Mouse (Mus musculus) left cerebral cortex, postnatal 14 days (tissue): Measurements from ENCODE around the gene Casq2. TPM values are rescaled to one million over a fixed set of nuclear protein-coding genes. Genes with fewer than 3 reads are reported as not detected.

Source experiments
- DNase-seq, 2 experiments: peaks; one replicate each; pipeline ENCODE4 v3.0.0; 2021 to 2022; ENCODE audit warnings: low spot score in 2 of 2, mixed read lengths in 1 of 2
- intact Hi-C: fragments of 180-260 bp; cut with DNase I; formaldehyde crosslinking; loops from one replicate; pipeline ENCODE4 v1.15.1; 2025
- long read RNA-seq, 2 experiments: library from polyadenylated mRNA; stranded (forward); transcript quantifications; one replicate each; pipeline ENCODE4 v2.0.0; 2021
- total RNA-seq, 2 experiments: library from RNA; stranded (reverse); gene quantifications; 2 replicates each; pipeline ENCODE4 v1.2.3; 2021

Gene Casq2
- total RNA-seq: 1 to 10 TPM; 1.5 to 2.2 TPM
- long read RNA-seq, experiment 1, partial matches to known transcripts: 0 of 1 reads
- long read RNA-seq, experiment 1, other reads (novel, unspliced or antisense): 0 of 1 reads
- long read RNA-seq, experiment 2, partial matches to known transcripts: 0 of 1 reads
- long read RNA-seq, experiment 2, other reads (novel, unspliced or antisense): 0 of 1 reads

DNA sequence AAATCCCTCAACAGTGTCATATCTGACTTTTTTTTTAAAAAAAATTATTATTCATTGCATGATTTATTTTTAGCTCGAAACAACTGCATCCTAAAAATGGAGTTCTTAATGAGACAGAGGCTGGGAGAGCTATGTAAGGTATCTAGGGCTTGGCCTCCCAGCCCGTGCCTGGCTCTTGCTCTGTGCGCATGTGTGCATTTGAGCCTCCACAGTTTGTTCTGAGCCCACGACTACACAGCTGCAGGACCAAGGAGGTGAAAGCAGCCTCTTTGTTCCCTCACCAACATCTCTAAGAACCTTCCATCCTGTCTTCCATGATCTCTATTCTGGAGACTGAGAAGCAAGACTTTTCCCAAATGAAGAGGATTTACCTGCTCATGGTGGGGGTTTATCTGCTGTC is at the start of gene Casq2:
Gene Casq2, plus strand, starts transcription at position 133 of the 400 bp plus-strand sequence.
- intact Hi-C loops: no loop called here
- no peak for DNase-seq

DNA sequence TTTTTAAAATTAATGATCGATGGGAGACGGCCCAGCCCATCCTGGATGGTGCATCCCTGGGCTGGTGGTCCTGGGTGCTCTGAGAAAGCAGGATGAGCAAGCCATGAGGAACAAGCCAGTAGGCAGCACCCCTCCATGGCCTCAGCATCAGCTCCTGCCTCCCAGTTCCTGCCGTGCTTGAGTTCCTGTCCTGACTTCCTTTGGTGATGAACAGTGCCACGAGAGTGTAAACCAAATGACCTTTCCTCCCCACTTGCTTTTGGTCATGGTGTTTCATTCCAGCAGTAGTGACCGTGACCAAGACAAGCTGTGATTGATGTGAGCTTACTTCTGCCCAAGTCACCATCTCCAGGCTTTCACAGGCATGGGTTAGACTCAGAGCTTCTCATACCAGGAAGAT is 48.4 kb upstream of the Casq2 start:
- no peak for DNase-seq
- intact Hi-C loops: no loop called here

DNA sequence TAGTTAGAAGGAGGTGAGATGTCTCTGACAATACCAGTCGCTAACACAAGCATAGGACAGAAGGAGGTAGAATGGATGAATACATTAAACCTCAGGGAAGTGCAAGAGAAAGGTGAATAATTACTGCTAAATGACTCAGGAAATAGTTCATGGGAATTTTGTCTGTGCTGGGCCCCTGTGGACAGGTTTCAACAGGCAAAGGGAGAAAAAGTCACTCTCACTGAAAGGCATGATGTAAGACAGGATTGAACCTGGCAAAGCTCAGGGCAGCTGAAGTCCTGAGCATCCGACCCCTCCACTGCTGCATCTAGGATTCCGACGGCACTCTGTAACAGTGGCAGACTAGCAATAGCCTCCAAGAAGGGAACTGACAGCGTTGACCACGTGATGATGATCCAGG is 47.6 kb upstream of the Casq2 start:
- DNase-seq: no peak
- intact Hi-C loops: no loop called here

GRCm38 (mm10) chr3:102041632-102042031 is 44.6 kb upstream of the Casq2 start:
- DNase-seq: no peak
- intact Hi-C loops: no loop called here

GRCm38 (mm10) chr3:102045071-102045470 is 41.1 kb upstream of the Casq2 start:
- intact Hi-C loops: no loop called here
- no peak for DNase-seq

GRCm38 (mm10) chr3:102047532-102047931 is 38.7 kb upstream of the Casq2 start:
- DNase-seq: no peak
- intact Hi-C loops: no loop called here

GRCm38 (mm10) chr3:102049207-102050104 is 36.8 kb upstream of the Casq2 start:
- intact Hi-C loops: no loop called here
- DNase-seq: no peak

GRCm38 (mm10) chr3:102052036-102052435 is 34.2 kb upstream of the Casq2 start:
- intact Hi-C loops: no loop called here
- DNase-seq: no peak

- no peak for DNase-seq
- intact Hi-C loops: no loop called here
Observed at GRCm38 (mm10) chr3:102053293-102053692, 32.9 kb upstream of the Casq2 start.

DNA sequence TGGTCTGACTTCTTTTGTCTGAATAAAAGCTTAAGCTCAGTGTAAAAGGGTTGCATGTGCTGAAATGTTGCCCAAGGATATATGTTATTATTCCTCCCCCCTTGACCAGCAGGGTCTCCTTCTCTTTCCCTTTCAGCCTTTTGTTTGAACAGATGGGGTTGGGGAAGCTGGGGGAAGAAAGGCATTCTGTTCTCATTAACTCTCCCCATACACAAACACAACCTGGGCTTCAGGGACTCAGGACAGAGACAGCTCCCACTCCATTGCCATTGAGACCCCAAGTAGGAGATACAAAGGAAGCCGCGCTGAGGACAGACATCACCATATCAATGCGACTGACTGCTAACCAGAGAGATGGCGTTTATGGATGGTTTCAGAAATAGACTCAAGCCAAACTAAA is 30.3 kb upstream of the Casq2 start:
- intact Hi-C loops: no loop called here
- no peak for DNase-seq

GRCm38 (mm10) chr3:102060065-102060464 is 26.1 kb upstream of the Casq2 start:
- no peak for DNase-seq
- intact Hi-C loops: loop anchor here (5.0 kb wide), 1 partner anchor 163 kb away; no protein-coding TSS in a partner anchor

- intact Hi-C loops: loop anchor here (5.0 kb wide), 1 partner anchor 165 kb away; no protein-coding TSS in a partner anchor
- DNase-seq: peak; percentile 27 to 45
Observed at GRCm38 (mm10) chr3:102061923-102062670, 24.1 kb upstream of the Casq2 start.

DNA sequence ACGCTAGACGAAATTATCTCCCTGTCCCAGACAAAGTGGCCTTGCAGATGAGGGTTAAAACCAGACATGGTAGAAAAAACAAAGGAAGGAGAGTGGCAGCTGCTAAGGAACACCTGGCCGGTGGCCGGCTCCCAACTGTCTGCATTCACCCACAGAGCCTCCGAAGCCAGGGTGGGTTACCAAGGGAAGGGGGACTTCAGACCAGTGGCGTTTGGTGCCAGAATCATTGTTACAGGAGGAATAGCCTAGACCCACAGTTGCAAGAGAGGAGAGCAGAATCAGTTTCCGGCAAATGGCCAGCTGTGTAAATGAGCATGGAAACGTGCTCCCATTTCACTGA is 23.6 kb upstream of the Casq2 start:
- DNase-seq: no peak
- intact Hi-C loops: loop anchor here (5.0 kb wide), 1 partner anchor 165 kb away; no protein-coding TSS in a partner anchor

DNA sequence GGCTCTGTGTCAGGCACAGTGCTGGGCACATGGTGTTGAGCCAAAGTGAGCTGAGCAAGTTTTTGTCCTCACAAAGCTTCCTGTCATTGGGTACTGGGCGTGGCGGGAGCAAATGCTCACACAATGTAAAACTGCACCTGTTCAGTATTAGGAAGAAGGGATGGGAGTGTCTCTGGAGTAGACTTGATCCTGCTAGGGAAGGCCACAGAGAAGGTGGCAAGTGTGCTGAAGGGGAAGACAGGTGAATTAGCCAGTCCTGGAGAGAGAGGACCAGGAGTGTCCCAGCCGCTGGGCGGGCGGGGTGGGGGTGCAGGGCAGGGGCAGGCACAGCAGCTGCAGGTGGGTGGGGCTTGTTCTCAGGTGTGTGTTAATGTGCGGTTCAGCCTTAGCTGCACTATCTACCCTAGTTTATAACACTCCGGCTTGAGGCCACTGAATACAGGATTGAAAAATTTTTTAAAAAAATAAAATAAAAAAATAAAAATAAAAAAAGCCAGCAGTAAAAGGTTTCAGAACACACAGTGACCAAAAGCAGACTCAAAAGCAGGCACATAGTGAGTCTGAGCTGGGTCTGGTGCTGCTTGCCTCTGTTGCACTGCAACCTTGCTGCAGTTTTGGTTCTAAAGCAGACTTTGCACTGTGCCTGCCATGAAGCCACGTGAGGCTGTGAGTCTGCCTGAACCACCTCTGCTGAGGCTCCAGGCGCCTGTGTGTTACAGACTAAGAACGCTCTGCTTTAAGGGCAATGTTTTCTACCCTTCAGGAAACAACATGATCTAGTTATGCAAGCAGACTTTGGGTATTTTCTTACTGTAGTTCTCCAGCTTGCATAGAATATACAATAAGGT is 22.7 kb upstream of the Casq2 start:
- intact Hi-C loops: loop anchor here (5.0 kb wide), 1 partner anchor 166 kb away; no protein-coding TSS in a partner anchor
- no peak for DNase-seq

GRCm38 (mm10) chr3:102064566-102064965 is 21.6 kb upstream of the Casq2 start:
- intact Hi-C loops: loop anchor here (5.0 kb wide), 1 partner anchor 167 kb away; no protein-coding TSS in a partner anchor

GRCm38 (mm10) chr3:102067306-102067705 is 18.9 kb upstream of the Casq2 start:
- intact Hi-C loops: no loop called here
- no peak for DNase-seq

More at GRCm38 (mm10) chr3:102064566-102064965, 21.6 kb upstream of the Casq2 start:
- DNase-seq: no peak

DNA sequence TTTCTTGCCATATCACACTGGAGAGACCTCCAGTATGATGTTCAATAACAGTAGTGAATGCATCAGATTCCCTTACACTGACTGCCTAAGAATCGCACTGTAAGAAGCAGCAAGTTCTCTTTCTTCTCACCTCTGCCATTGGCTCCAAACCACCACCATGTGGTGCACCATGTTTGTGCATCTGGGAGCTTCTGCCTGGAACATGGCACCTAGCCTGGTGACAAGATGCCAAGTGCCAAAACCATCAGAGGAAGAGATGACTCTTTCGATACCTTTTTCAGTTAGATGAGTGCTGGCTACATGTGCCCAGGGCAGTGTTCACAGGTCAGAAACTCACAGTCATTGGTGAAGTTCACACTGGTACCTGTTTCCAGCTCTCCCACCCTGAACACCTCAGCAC is 18.4 kb upstream of the Casq2 start:
- no peak for DNase-seq
- intact Hi-C loops: no loop called here

- no peak for DNase-seq
- intact Hi-C loops: no loop called here
Observed at GRCm38 (mm10) chr3:102069260-102069659, 17.0 kb upstream of the Casq2 start.

- DNase-seq: no peak
- intact Hi-C loops: no loop called here
Observed at GRCm38 (mm10) chr3:102069686-102070085, 16.5 kb upstream of the Casq2 start.
